Mouse (Mus musculus) heart, embryonic 16.5 days (tissue): ENCODE measurements around the gene Chchd10. TPM values are rescaled to one million over a fixed set of nuclear protein-coding genes. Genes with fewer than 3 reads are reported as not detected.
A peak's percentile ranks its signal among the peaks of the same experiment; 100 is the strongest.

Experiments
- ATAC-seq: fragments of 200-750 bp; cut with Nextera tagmentation; replicated peaks from 2 replicates; pipeline ENCODE4 v1.8.0; 2017; ENCODE audit warnings: moderate number of reproducible peaks; ENCODE audit not compliant: insufficient read depth, low FRiP score; ENCODE audit errors: extremely low read depth
- H3K27ac ChIP-seq: fragments of 300-500 bp; sonication (generic); 2 replicates; pipeline ENCODE4 v1.5.1; 2014; ENCODE audit warnings: mild to moderate bottlenecking, low read length, control low read depth, moderate library complexity
- H3K27me3 ChIP-seq: fragments of 300-500 bp; sonication (generic); 2 replicates; pipeline ENCODE4 v1.6.1; 2014; ENCODE audit warnings: low read length, mixed read lengths; ENCODE audit not compliant: control insufficient read depth, insufficient read depth
- H3K36me3 ChIP-seq: fragments of 300-500 bp; sonication (generic); 2 replicates; pipeline ENCODE4 v1.6.1; 2014; ENCODE audit not compliant: control insufficient read depth, insufficient read depth
- H3K4me1 ChIP-seq: fragments of 300-500 bp; sonication (generic); 2 replicates; pipeline ENCODE4 v1.6.1; 2014; ENCODE audit warnings: low read length, mixed read lengths; ENCODE audit not compliant: control insufficient read depth, insufficient read depth
- H3K4me2 ChIP-seq: fragments of 300-500 bp; sonication (generic); 2 replicates; pipeline ENCODE4 v1.6.1; 2014; ENCODE audit warnings: low read depth, mild to moderate bottlenecking, control low read depth, low read length
- H3K4me3 ChIP-seq: fragments of 300-500 bp; sonication (generic); 2 replicates; pipeline ENCODE4 v1.5.1; 2014; ENCODE audit warnings: mild to moderate bottlenecking, control low read depth, low read length
- H3K9ac ChIP-seq: fragments of 300-500 bp; sonication (generic); 2 replicates; pipeline ENCODE4 v1.6.1; 2014; ENCODE audit warnings: low read length, control low read depth
- H3K9me3 ChIP-seq: fragments of 300-500 bp; sonication (generic); replicated peaks from 2 replicates; pipeline ENCODE4 v1.6.1; 2016; ENCODE audit warnings: low read length; ENCODE audit not compliant: control insufficient read depth
- WGBS: fragments of 180-500 bp; shearing (Covaris S2); extraction: QIAGEN DNeasy Blood & Tissue Kit; methylation state at CpG from one replicate; pipeline ENCODE4 v1.1.7; 2014; 5-methylcytosine and 5-hydroxymethylcytosine counted together
- polyA plus RNA-seq: library from polyadenylated mRNA; unstranded; fragments of >200 nt; fragmentation: Nextera tagmentation; extraction: Ambion mirVana; gene quantifications from 2 replicates; pipeline ENCODE4 v1.2.1, GENCODE M21; 2015

Chchd10 gene
- polyA plus RNA-seq, 1 experiment from 2014 or later, result 655 TPM

GRCm38 (mm10) chr10:75942736-75943477 is 10.0 kb downstream of the Chchd10 start, which contains the start of gene Vpreb3:
Gene Vpreb3, plus strand, starts transcription at chr10:75943057.
- Histone ChIP-seq H3K27ac (no peak within 1 kb of the TSS), H3K36me3 (no peaks in the 10 kb centered on the region), H3K4me3 (no peak within 1 kb of the TSS), H3K4me2 (no peak within 1 kb of the TSS), H3K27me3 (no peaks in the 10 kb centered on the region), H3K9me3 (no peaks in the 10 kb centered on the region), H3K9ac (no peak within 1 kb of the TSS), H3K4me1 (peaks cover 8% of the 10 kb centered on the region)
- WGBS, result 67% methylated on average over 15 of the region's 15 CpGs
- ATAC-seq, result no peak

- Histone ChIP-seq H3K36me3 (no peaks in the 10 kb centered on the region), H3K27me3 (no peaks in the 10 kb centered on the region), H3K27ac (no peak overlapping the region), H3K4me1 (0 out of 2 replicates have a peak, but pooled peaks cover 3% of the 10 kb centered on the region), H3K4me3 (no peak overlapping the region), H3K9ac (no peak overlapping the region), H3K9me3 (no peaks in the 10 kb centered on the region), H3K4me2 (no peak overlapping the region)
- 42% methylated on average over 11 of the region's 11 CpGs for WGBS
- ATAC-seq, result no peak
These were observed 11.3 kb downstream of the Chchd10 start for GRCm38 (mm10) chr10:75944066-75944772.

GRCm38 (mm10) chr10:75945213-75945612 is 12.3 kb downstream of the Chchd10 start:
- Histone ChIP-seq H3K27ac (no peak overlapping the region), H3K36me3 (no peaks in the 10 kb centered on the region), H3K4me1 (0 out of 2 replicates have a peak, but pooled peaks cover 3% of the 10 kb centered on the region), H3K4me3 (no peak overlapping the region), H3K9ac (no peak overlapping the region), H3K9me3 (no peaks in the 10 kb centered on the region), H3K4me2 (no peak overlapping the region), H3K27me3 (peaks cover 3% of the 10 kb centered on the region; the same call in 1 of the 2 replicates)
- 87% methylated on average over 7 of the region's 7 CpGs for WGBS
- no peak for ATAC-seq

- Histone ChIP-seq H3K27me3 (peaks cover 6% of the 10 kb centered on the region; the same call in 1 of the 2 replicates), H3K9ac (no peak overlapping the region), H3K4me1 (peaks cover 7% of the 10 kb centered on the region; the same call in 1 of the 2 replicates), H3K27ac (no peak overlapping the region), H3K9me3 (no peaks in the 10 kb centered on the region), H3K36me3 (no peaks in the 10 kb centered on the region), H3K4me2 (no peak overlapping the region), H3K4me3 (no peak overlapping the region)
- 78% methylated on average over 7 of the region's 7 CpGs for WGBS
- no peak for ATAC-seq
These were observed 13.0 kb downstream of the Chchd10 start for GRCm38 (mm10) chr10:75945896-75946295.

- no peak overlapping the region for H3K4me3 ChIP-seq
- WGBS, result 60% methylated on average over 5 of the region's 5 CpGs
- no peak for ATAC-seq
These were observed 15.1 kb downstream of the Chchd10 start for GRCm38 (mm10) chr10:75948079-75948478.

GRCm38 (mm10) chr10:75949053-75950045 is 16.4 kb downstream of the Chchd10 start:
- no peak for ATAC-seq
- Histone ChIP-seq H3K9me3 (no peaks in the 10 kb centered on the region), H3K9ac (no peak overlapping the region), H3K4me3 (no peak overlapping the region), H3K36me3 (no peaks in the 10 kb centered on the region), H3K4me2 (no peak overlapping the region), H3K27me3 (peaks cover 13% of the 10 kb centered on the region), H3K27ac (no peak overlapping the region), H3K4me1 (peaks cover 8% of the 10 kb centered on the region; the same call in 1 of the 2 replicates)
- 77% methylated on average over 22 of the region's 22 CpGs for WGBS

More at GRCm38 (mm10) chr10:75948079-75948478, 15.1 kb downstream of the Chchd10 start:
- no peaks in the 10 kb centered on the region for H3K9me3 ChIP-seq
- H3K4me2 ChIP-seq, result no peak overlapping the region
- peaks cover 9% of the 10 kb centered on the region; the same call in 1 of the 2 replicates for H3K4me1 ChIP-seq
- H3K9ac ChIP-seq, result no peak overlapping the region
- H3K27ac ChIP-seq, result no peak overlapping the region
- H3K27me3 ChIP-seq, result peaks cover 11% of the 10 kb centered on the region
- no peaks in the 10 kb centered on the region for H3K36me3 ChIP-seq

- H3K4me2 ChIP-seq, result peak overlapping the region; percentile 93
- ATAC-seq, result peak; percentile 56
- peak overlapping the region; percentile 57 for H3K4me3 ChIP-seq
- H3K36me3 ChIP-seq, result no peaks in the 10 kb centered on the region
- H3K27ac ChIP-seq, result no peak overlapping the region
- under 1% methylated on average over 23 of the region's 23 CpGs for WGBS
- H3K4me1 ChIP-seq, result peaks cover 6% of the 10 kb centered on the region; the same call in 1 of the 2 replicates
- peak overlapping the region; percentile 72 for H3K9ac ChIP-seq
- no peaks in the 10 kb centered on the region for H3K9me3 ChIP-seq
- peaks cover 13% of the 10 kb centered on the region for H3K27me3 ChIP-seq
These were observed 17.9 kb downstream of the Chchd10 start for GRCm38 (mm10) chr10:75950791-75951210.

- peak overlapping the region; percentile 57 for H3K4me3 ChIP-seq
- H3K9ac ChIP-seq, result peak overlapping the region; percentile 72
- no peaks in the 10 kb centered on the region for H3K36me3 ChIP-seq
- peaks cover 13% of the 10 kb centered on the region for H3K27me3 ChIP-seq
- H3K9me3 ChIP-seq, result no peaks in the 10 kb centered on the region
- no peak overlapping the region for H3K27ac ChIP-seq
- peaks cover 6% of the 10 kb centered on the region; the same call in 1 of the 2 replicates for H3K4me1 ChIP-seq
- 4% methylated on average over 13 of the region's 13 CpGs for WGBS
- H3K4me2 ChIP-seq, result peak overlapping the region; percentile 93
- peak; percentile 1; the same call in 1 of the 2 replicates for ATAC-seq
These were observed 18.6 kb downstream of the Chchd10 start for GRCm38 (mm10) chr10:75951424-75952050.
